Mouse (Mus musculus) heart, postnatal 10 days (tissue): ENCODE data around the gene Ldb2. TPM values are rescaled to one million over a fixed set of nuclear protein-coding genes. Genes with fewer than 3 reads are reported as not detected.

Source experiments
- DNase-seq, 2 experiments: peaks; one replicate each; pipeline ENCODE4 v3.0.0; 2021
- intact Hi-C: fragments of 180-260 bp; cut with DNase I; formaldehyde crosslinking; loops from one replicate; pipeline ENCODE4 v1.15.1; 2025
- total RNA-seq, 2 experiments: library from RNA; stranded (reverse); gene quantifications; 2 replicates each; pipeline ENCODE4 v1.2.3; 2021

The Ldb2 gene
- total RNA-seq, 2 experiments from 2014 or later: 17.2 to 19.0 TPM

GRCm38 (mm10) chr5:44659651-44660050 is 139.8 kb downstream of the Ldb2 start:
- intact Hi-C loops: loop anchor here (10.0 kb wide), 1 partner anchor 355 kb away; no protein-coding TSS in a partner anchor
- DNase-seq: no peak

- DNase-seq: no peak
- intact Hi-C loops: loop anchor here (10.0 kb wide), 1 partner anchor 352 kb away; no protein-coding TSS in a partner anchor
Measured at GRCm38 (mm10) chr5:44656707-44657106, 142.8 kb downstream of the Ldb2 start.

GRCm38 (mm10) chr5:44654403-44654802 is 145.1 kb downstream of the Ldb2 start:
- DNase-seq: no peak
- intact Hi-C loops: loop anchor here (10.0 kb wide), 1 partner anchor 350 kb away; no protein-coding TSS in a partner anchor

- no peak for DNase-seq
Measured at GRCm38 (mm10) chr5:44646842-44647190, 152.7 kb downstream of the Ldb2 start.

GRCm38 (mm10) chr5:44645952-44646841 is 153.3 kb downstream of the Ldb2 start:
- DNase-seq: no peak
- intact Hi-C loops: no loop called here

More at GRCm38 (mm10) chr5:44646842-44647190, 152.7 kb downstream of the Ldb2 start:
- intact Hi-C loops: no loop called here

- intact Hi-C loops: no loop called here
- DNase-seq: no peak
Measured at GRCm38 (mm10) chr5:44643079-44643478, 156.4 kb downstream of the Ldb2 start.

GRCm38 (mm10) chr5:44641060-44641459 is 158.4 kb downstream of the Ldb2 start:
- DNase-seq: no peak
- intact Hi-C loops: no loop called here

GRCm38 (mm10) chr5:44635546-44635945 is 163.9 kb downstream of the Ldb2 start:
- intact Hi-C loops: no loop called here
- DNase-seq: peak; percentile 33 to 34

- intact Hi-C loops: no loop called here
- DNase-seq: no peak
Measured at GRCm38 (mm10) chr5:44629034-44629625, 170.3 kb downstream of the Ldb2 start.

GRCm38 (mm10) chr5:44627487-44627886 is 172.0 kb downstream of the Ldb2 start:
- no peak for DNase-seq
- intact Hi-C loops: no loop called here

GRCm38 (mm10) chr5:44626885-44627284 is 172.6 kb downstream of the Ldb2 start:
- DNase-seq: no peak
- intact Hi-C loops: no loop called here

- intact Hi-C loops: no loop called here
Measured at GRCm38 (mm10) chr5:44626114-44626513, 173.4 kb downstream of the Ldb2 start.

GRCm38 (mm10) chr5:44615677-44616076 is 183.8 kb downstream of the Ldb2 start:
- intact Hi-C loops: no loop called here
- DNase-seq: no peak

More at GRCm38 (mm10) chr5:44626114-44626513, 173.4 kb downstream of the Ldb2 start:
- DNase-seq: peak; percentile 58 to 69

- DNase-seq: no peak
- intact Hi-C loops: no loop called here
Measured at GRCm38 (mm10) chr5:44608901-44609300, 190.6 kb downstream of the Ldb2 start.

- DNase-seq: no peak
- intact Hi-C loops: no loop called here
Measured at GRCm38 (mm10) chr5:44601340-44601739, 198.1 kb downstream of the Ldb2 start.

GRCm38 (mm10) chr5:44593522-44594218 is 205.8 kb downstream of the Ldb2 start:
- intact Hi-C loops: no loop called here
- peak in 1 of 2 experiments; percentile 20 for DNase-seq

- DNase-seq: no peak
- intact Hi-C loops: no loop called here
Measured at GRCm38 (mm10) chr5:44590750-44591149, 208.7 kb downstream of the Ldb2 start.

GRCm38 (mm10) chr5:44589318-44589717 is 210.2 kb downstream of the Ldb2 start:
- intact Hi-C loops: no loop called here
- DNase-seq: no peak

- no peak for DNase-seq
- intact Hi-C loops: no loop called here
Measured at GRCm38 (mm10) chr5:44586571-44586970, 212.9 kb downstream of the Ldb2 start.

- DNase-seq: no peak
- intact Hi-C loops: no loop called here
Measured at GRCm38 (mm10) chr5:44579899-44580459, 219.5 kb downstream of the Ldb2 start.
